Mouse (Mus musculus) thymus, postnatal 25 days (tissue): Measurements from ENCODE around the gene Inpp5b.

Experiments
- DNase-seq: peaks from one replicate; pipeline ENCODE4 v3.0.0; 2022

Gene Inpp5b

GRCm38 (mm10) chr4:124818832-124819231 is 77.2 kb downstream of the Inpp5b start:
- no peak for DNase-seq

GRCm38 (mm10) chr4:124824967-124825366 is 83.3 kb downstream of the Inpp5b start:
- DNase-seq, result no peak

- no peak for DNase-seq
Measured at GRCm38 (mm10) chr4:124825371-124825965, 83.8 kb downstream of the Inpp5b start.

- DNase-seq, result no peak
Measured at GRCm38 (mm10) chr4:124829671-124830070, 88.0 kb downstream of the Inpp5b start.

GRCm38 (mm10) chr4:124832796-124833195 is 91.1 kb downstream of the Inpp5b start:
- no peak for DNase-seq

GRCm38 (mm10) chr4:124838035-124838700 is 96.5 kb downstream of the Inpp5b start:
- no peak for DNase-seq

GRCm38 (mm10) chr4:124840998-124841397 is 99.3 kb downstream of the Inpp5b start:
- no peak for DNase-seq

- DNase-seq, result peak; percentile 46
Measured at GRCm38 (mm10) chr4:124843493-124843892, 101.8 kb downstream of the Inpp5b start.

- DNase-seq, result peak; percentile 80
Measured at GRCm38 (mm10) chr4:124847573-124847972, 105.9 kb downstream of the Inpp5b start.

GRCm38 (mm10) chr4:124849631-124850260 is 108.1 kb downstream of the Inpp5b start:
- DNase-seq, result peak; percentile 8

- peak; percentile 94 for DNase-seq
Measured at GRCm38 (mm10) chr4:124850261-124850913, 108.7 kb downstream of the Inpp5b start, which contains the start of gene Yrdc. Gene Yrdc, plus strand, starts transcription at chr4:124850679.
